Mouse (Mus musculus): ENCODE measurements around the gene Slc41a2.

The Slc41a2 gene

DNA sequence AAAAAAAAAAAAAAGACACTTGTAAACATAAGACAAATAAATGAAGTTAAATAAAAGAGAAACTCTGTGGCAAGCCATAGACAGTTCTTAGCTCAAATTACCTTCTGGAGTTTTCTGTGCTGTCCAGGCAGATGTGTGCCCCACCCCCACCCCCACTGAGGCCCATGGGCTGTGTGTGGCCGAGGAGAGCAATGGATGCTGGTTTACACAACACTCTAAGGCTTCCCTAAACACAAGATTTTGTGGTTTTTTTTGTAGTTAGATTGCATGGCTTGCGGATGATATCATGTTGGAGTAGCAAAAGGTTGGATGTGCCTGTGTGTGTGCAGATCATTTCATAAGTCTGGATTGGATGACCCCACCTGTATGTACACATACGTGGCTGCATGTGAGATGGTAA is 116.8 kb downstream of the Slc41a2 start:
- DNase-seq (ENCODE audit: low spot score) = no peak

DNA sequence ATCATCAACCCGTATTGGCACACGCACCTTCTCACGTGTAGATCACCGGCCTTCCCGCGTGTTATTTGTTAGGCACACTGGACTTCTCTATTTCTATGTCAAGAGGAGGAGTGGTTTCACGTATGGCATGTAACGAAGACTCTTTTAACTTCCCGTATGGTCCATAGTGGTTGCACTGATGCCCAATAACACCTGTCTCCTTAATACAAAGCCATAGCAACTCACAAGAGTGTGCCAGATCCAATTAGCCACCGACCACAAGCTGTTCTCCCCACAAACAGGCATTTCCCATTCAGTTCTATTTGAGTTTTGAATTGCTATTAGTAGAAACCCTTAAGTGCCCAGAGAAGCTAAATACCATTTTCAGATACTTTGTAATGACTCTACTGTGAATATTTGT is 117.5 kb downstream of the Slc41a2 start:
- no peak for DNase-seq (ENCODE audit: low spot score)

DNA sequence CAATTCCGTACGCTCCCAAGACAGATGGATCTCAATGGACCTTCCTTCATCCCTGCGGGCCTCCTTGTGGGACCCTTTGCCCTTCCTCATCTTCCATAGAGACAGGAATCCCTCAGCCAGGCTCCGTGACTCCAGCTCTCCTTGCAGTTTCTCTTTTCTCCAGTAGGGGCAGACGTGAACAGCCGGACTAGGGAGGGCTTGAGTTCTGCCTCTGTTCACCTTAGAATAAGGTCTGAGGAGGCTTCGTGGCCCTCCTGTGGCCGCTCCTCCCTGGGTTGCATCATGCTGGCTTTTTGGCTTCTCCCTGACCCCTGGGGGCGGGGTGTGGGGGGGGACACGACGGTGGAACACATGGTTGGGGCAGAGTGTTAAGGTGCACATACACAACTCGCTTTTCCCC is 118.0 kb downstream of the Slc41a2 start:
- DNase-seq (ENCODE audit: low spot score) = peak; percentile 44

DNA sequence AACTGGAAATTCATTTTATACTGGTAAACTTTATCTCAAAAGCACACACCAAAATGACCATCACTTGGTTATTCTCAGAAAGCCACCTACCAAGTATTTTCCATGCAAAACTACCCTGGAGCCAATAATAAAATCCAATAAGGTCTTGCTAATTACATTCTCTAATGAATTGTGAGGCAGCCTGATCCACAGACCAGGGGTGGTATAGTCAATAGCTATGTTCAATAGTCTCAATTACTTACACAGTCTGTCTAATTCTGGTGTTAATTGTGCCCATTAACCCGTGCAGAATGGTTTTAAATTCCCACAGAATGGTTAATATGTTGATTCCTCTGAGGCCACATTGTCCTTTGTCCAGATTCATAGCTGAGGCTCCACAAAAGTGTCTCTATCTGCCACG is 118.9 kb downstream of the Slc41a2 start:
- no peak for DNase-seq (ENCODE audit: low spot score)

DNA sequence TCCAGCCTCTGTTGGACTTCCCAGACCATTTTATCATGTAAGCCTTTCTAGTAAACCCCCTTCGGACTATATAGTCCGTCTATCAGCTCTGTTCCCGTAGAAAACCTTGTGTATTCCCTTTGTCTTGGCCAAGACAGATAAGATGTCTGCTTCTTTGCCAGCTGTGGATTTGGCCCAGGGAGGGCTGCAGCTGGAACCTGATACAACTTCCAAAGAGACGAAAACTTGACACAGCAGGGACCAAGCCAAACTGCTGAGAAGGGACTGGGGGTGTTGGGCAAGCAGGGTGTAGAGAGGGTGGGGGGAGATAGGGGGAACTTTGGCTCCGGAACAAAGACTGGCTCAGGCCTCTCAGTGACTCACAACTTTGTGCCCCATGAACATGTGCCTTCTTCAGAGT is 120.4 kb downstream of the Slc41a2 start:
- DNase-seq (ENCODE audit: low spot score) = no peak

DNA sequence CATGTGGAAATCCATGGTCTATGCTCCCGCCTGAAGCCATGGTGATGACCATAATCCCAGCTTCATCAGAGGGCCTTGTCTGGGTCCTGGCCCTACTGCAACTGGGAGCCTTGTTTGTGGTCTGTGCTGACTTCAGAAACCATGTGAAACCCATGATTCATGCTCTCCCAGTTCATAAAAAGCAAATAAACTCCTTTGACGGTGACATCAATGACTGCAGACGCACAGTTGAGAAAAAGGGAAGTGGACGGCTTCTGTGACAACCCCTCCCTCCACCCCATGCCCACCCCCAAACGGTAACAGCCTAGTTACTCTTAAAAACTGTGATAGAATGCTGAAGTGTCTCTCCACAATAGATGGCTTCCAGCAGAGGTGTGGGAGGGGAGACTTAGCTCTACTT is 122.1 kb downstream of the Slc41a2 start:
- no peak for DNase-seq (ENCODE audit: low spot score)

DNA sequence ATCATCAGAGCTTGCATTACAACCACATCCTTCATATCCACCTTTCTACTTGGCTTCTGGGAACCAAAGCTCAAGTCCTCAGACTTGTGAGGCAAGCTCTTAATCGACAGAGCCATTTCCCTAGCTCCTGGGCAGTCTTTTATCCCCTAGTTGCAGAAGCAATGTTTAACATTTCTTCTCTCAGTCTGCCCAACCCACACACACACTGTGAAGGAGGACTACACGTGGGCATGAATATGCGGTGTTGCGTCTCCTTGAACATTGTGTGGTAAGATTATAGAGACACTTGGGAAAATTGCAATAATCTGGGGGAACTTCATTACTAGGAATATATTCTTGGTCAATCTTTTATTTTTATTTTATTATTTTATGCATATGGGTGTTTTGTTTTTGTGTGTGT is 125.1 kb downstream of the Slc41a2 start:
- no peak for DNase-seq (ENCODE audit: low spot score)

DNA sequence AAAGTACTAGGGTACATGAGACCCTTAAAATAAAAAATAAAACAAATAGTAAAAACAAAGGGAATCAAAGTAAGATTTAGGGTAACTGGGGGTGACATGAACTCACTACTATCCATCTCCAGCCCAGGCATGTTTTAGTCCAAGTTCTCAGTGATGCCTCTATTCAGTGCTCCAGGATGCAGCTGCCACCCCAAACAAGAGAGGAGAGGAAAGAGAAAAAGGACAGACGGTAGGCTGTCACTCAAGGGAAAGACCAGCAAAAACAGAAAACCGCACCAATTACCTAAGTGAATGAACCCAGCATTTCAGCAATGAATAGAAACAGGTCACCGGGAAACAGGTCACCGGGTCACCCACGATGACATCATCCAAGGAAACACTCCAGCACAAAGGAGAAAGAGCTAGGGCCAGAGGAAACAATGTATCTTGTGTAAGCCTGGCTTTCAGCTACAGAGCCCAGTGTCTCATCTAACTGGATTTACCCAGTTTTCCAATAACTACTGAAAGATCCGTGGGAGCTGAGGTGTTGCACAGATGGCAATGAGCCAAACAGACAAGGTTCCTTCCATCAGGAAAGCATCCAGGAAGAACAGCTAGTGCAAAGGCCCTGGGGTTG is 126.6 kb downstream of the Slc41a2 start:
- peak; percentile 27 for DNase-seq (ENCODE audit: low spot score)

DNA sequence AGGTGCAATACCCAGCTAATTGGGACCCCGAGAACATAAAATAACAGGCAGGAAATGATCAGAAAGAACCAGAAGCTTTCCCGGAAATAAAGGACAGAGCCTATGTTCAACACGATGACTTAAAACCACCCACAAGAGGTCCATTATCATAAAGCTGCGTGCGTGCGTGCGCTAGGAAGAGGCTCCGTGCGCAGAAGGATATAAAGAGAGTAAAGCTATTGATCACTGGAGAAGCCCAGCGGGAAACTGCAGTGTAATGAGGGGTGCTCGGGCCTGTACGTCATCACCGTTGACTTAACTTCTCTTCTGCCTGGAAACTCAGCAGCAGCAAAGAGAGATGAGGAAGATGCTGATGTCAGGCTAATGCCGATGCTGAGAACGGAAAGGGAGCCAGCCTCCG is 127.6 kb downstream of the Slc41a2 start:
- no peak for DNase-seq (ENCODE audit: low spot score)

DNA sequence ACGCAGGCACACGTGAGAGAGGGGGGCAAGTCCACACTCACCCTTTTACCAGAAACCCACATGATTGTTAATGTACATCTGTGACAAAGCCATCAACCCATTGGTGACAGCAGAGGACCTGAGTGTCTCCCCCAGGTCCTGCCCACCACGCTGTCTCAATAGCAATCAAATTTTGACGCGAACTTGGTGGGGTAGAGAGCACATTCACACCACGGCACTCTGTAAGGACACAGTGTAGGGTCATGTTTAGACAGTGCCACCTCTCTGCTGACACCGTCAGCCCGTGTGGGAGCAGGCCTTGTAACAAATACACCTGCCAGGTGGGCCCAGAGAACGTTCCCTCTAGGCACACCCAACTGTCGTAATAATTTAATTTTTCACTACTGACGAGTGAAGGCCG is 128.3 kb downstream of the Slc41a2 start:
- no peak for DNase-seq (ENCODE audit: low spot score)

DNA sequence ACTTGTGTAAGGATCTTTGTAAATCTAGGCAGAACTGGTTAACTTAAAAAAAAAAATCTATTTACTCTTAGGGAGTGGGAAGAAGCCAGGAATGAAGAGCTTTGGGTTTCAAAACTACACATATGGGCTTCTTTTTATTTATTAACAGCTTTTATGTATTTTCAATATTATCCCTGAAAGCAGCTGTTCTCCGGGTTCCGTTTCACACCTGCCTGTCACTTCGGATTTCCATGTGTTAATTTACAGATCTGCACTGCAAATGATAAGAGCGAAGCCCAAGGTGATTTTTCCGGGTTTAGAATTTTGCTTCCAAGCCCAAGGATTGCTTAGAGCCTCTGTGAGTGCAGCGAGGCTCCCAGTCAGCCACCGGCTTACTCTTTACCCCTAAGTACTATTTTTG is 129.2 kb downstream of the Slc41a2 start:
- no peak for DNase-seq (ENCODE audit: low spot score)

DNA sequence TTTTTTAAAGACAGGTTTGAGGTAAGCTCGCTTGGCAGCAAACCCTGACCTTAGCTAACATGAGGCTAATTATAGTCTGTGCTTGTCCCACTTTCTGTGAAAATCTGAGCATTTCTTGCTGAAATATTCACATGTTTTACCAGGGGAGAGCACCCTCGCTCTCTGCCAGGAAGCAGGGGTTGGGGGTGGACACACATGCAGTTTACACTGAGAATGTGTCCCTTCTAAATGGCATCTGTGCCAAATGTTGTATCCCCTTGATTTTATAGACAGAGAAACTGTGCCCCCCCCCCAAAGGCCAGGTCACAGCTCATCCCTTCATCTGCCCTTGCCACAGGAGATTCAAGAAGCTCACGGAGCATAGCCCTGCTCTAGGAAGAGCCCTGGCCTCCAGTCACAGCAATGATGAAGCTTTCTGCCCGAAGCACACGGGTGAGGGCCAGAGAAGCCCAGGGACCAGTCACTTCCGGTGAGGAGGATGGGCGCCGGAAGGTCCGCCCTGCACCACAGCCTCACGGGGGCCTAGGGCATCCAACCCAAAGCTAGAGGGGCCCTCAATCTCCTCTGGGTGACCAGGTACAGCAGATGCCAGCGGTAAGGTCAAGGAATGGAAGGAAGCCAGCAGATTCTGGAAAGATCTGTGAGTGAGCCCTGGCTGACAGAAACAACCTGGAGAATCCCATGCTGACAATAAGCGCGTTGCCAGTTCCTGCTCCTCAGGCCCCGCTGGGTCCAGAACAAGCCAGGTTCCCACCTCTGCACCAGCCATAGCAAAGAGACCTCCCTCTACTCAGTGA is 134.6 kb downstream of the Slc41a2 start:
- DNase-seq (ENCODE audit: low spot score) = no peak

DNA sequence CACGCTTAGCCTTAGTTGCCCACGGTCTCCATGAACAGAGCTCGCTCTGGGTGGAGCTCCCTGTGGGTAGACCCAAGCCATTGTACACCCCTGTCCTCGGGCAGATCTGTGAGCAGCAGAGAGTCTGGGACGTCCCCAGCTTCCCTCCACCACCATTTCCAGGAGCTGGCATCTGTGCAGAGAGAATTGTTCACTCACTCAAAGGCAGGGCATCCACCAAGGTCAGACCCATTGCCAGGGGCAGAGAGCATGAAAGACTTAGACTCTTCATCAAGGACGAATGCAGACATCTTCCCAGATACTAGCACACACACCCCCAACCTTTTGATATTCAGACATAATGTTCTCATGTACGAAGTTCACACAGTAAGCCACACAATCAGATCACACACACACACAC is 136.2 kb downstream of the Slc41a2 start:
- no peak for DNase-seq (ENCODE audit: low spot score)

DNA sequence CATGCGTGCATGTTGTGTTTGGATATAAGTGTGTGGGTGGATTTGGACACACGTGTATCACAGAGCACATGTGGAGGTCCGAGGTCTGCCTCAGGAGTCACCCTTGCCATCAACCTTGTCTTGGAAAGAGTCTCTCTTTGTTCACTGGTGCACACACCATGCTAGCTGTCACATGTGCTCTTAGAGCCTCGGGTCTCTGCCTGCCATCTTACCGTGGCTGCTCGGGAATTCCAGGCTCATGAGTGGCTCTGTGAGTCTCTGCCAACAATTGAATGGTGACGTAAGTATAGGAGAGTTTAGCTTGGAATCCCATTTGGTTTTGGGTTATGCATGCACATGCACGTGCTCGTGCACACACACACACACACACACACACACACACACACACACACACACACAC is 138.4 kb downstream of the Slc41a2 start:
- no peak for DNase-seq (ENCODE audit: low spot score)

DNA sequence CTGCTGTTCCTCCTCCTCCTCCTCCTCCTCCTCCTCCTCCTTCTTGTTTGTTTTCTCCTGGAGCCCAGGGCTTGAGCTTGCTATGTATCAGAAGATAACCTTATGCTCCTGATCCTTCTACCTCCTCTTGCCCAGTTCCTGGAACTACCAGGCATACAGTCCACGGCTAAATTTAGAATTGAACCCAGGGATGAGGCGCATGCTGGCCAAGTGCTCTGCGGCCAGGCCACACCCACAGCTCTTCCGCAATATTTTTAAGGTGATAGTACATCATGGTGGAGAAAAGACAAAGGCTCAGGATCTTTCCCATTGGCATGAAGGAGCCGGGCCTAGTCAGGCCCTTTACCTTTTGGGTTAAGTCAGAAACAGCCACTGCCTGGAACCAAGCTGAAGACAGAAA is 139.0 kb downstream of the Slc41a2 start:
- no peak for DNase-seq (ENCODE audit: low spot score)

DNA sequence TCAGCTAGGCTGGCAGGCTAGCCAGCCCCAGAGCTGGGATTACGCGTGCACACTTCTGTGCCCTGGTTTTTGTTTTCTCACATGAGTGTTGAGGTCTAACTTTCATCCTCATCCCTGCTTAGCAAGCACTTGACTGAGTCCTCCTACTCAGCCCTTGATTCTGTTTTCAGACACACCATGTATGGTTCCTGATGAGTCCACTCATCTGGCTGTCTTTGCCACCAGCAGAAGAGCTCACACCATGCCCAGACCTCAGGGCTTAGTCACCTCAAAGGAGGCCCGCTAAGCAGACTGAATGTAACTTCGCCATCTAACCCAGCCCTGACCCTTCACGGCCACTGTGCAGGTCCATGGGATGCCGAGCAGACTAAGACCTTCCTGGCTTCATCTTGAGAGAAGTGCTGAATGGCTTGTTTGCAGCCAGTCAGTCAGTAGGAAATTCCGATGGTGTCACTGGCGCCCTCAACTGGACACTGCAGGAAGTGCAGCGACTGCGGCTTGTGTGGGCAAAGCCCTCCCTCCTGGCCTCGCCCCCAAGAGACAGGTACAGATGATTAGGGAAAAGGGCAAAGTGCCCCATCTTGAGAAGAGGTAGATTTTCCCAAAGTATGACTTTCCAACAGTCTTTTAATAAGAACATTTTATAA is 139.9 kb downstream of the Slc41a2 start:
- DNase-seq (ENCODE audit: low spot score) = peak; percentile 64

DNA sequence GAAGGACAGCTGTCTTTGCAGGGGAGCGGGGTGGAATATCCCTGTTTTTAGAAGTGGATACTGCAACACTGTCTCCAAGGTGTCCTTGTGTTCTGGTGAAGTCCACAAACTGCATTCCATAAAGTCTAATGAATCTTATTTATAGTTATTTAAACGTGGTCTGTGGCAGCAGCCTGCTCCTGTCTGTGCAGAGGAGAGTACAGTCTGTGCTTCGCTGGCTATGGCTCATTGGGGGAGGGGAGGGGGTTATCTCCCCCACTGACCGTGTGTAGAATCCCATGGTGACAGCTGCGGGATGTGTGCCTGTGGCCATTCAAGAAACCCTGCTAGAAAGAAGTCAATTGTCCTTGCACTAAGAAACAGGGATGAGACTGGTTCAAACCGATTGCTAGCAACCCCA is 145.7 kb downstream of the Slc41a2 start:
- no peak for DNase-seq (ENCODE audit: low spot score)

DNA sequence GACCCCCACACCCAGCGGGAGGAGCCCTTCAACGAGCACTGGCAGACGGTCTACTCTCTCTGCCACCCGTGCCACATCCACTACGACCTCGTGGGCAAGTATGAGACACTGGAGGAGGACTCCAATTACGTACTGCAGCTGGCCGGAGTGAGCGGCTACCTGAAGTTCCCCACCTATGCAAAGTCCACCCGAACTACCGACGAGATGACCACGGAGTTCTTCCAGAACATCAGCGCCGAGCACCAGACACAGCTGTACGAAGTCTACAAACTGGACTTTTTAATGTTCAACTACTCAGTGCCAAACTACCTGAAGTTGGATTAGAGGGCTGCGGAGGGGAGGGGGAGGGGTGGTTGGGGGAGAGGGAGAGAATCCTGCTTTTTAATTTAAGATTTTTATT is 146.2 kb downstream of the Slc41a2 start:
- DNase-seq (ENCODE audit: low spot score) = no peak

DNA sequence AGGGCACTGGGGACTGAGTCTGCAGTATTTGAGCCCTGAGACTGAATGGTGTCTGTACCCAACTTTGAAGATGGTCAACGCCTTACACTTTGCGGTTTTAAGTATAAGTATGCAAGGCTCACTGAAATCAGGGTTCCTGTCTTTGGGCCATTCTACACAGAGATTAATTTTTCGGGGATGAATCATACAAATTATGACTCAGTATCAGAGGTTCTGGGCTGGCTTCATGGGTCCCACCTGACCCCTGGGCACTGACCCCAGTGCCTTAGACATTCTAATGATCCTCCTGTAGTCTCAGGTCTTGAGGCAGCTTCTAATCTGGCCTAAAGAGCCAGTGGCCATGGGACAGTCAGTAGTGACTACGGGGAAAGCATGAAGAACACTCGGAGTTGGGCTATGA is 148.6 kb downstream of the Slc41a2 start:
- no peak for DNase-seq (ENCODE audit: low spot score)

DNA sequence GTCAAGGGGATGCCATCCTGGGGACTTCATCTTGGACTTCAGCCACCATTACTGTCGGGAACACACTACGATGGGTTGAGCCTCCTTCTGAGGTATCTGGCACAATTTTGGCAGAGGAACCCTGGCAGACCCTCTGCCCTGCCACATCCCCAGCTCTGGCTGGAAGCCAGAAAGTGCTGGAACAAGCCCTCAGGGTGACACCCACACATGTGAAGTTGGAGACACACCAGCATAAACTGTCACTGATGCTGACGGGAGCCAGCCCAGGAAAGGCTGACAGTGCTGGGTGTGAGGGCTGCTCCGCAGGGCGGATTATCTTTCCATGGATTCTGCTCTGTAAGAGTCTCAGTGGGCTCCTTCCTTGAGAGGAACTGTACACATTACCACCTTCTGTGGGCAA is 150.7 kb downstream of the Slc41a2 start:
- no peak for DNase-seq (ENCODE audit: low spot score)

DNA sequence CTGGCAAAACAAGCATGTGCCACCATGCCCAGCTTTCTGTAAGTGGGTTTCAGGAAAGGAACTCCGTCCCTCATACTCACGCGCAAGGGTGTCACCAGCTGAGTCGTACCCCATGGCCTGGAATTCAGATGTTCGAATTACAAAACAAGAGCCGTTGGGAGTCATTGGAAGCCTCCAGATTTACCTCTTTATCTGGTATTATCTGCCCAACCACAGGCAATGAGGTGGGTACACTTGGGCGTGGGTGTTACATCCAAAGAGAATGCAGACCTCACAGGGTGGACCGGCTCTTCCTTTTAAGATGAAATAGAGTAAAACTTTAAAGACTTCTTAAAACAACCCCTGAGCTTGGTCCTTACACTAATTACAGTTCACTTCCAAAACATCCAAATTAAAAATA is 151.5 kb downstream of the Slc41a2 start:
- DNase-seq (ENCODE audit: low spot score) = no peak

DNA sequence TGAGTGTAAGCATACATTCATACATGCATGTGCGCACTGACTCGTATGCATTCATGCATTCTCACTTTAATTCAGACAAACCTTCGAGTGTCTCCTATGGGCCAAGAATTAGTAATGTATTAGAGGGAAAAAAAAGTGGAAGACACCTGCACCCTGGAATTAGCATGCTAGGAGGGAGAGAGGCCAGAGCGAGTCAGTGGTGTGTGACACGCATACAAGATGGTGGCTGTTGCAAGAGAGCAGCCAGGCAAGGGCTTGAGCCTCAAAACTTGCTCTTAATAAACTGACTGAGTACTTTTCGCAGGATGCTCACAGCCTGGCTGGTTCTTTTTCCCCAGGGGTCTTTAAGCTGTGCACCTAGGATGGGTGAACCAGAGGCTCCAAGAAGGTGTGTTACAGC is 152.6 kb downstream of the Slc41a2 start:
- DNase-seq (ENCODE audit: low spot score) = no peak

DNA sequence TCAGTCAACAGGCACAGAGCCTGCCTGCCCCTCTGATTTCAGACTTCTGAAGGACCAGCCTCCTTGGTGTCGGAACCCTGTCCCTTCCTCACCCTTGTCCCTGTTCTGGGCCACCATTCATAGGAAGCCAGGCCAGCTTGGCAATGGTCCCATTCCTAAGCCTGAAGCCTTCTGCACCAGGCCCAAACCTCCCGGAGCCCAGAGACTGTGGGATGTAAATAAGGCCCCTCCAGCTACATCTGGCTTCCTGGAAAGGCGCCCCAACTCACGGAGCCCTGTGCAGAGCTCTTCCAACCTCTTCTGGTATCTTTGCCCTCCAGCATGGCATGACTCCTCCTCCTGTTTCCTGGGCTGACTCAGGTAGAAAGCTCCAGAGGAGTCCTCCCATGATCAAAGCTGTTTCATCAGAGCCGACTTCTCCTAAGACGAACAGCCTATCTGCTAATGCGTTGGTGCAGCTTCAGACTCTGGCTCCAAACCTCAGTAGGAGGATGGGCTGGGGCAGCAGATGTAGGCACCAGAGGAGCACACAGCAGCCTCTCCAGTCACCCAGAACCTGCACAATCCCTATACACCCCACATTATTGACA is 153.1 kb downstream of the Slc41a2 start:
- DNase-seq (ENCODE audit: low spot score) = no peak

All from testis, postnatal 14 days (tissue).